Mouse (Mus musculus) spleen, embryonic (tissue): ENCODE measurements around the gene Eif4b.

Source experiments
- CTCF ChIA-PET: fragments of 350-600 bp; sonication (Branson Sonifier 250); formaldehyde crosslinking; loops from one replicate; lab custom pipeline; 2022; lab: Charles Lee

The Eif4b gene

GRCm38 (mm10) chr15:102101672-102102541 is 28.3 kb downstream of the Eif4b start:
- CTCF ChIA-PET: no interaction called here

GRCm38 (mm10) chr15:102102548-102103121 is 29.1 kb downstream of the Eif4b start:
- CTCF ChIA-PET: no interaction called here

GRCm38 (mm10) chr15:102103371-102103946 is 29.9 kb downstream of the Eif4b start:
- CTCF ChIA-PET: no interaction called here

- CTCF ChIA-PET: no interaction called here
Measured at GRCm38 (mm10) chr15:102103947-102104555, 30.5 kb downstream of the Eif4b start.

- CTCF ChIA-PET: interaction anchor here (0.6 kb wide), 2 partner anchors 31 to 45 kb away, joined by 4 to 17 read pairs; partner anchors contain the start of genes Soat2 and Spryd3
Measured at GRCm38 (mm10) chr15:102105360-102105759, 31.8 kb downstream of the Eif4b start.

- CTCF ChIA-PET: interaction anchor here (0.6 to 0.9 kb wide), 2 partner anchors 10 to 30 kb away, joined by 9 to 17 read pairs; partner anchors contain the start of gene Spryd3
Measured at GRCm38 (mm10) chr15:102105764-102106730, 32.5 kb downstream of the Eif4b start.

- CTCF ChIA-PET: interaction anchor here (0.6 to 1.2 kb wide), 4 partner anchors 9 to 44 kb away, joined by 3 to 9 read pairs (median 4); partner anchors contain the start of gene Spryd3
Measured at GRCm38 (mm10) chr15:102106754-102107456, 33.3 kb downstream of the Eif4b start.

- CTCF ChIA-PET: interaction anchor here (0.5 to 1.2 kb wide), 7 partner anchors 11 to 444 kb away, joined by 3 to 6 read pairs (median 3); partner anchors contain the start of gene Spryd3
Measured at GRCm38 (mm10) chr15:102107689-102108573, 34.4 kb downstream of the Eif4b start.

GRCm38 (mm10) chr15:102108651-102109525 is 35.3 kb downstream of the Eif4b start:
- CTCF ChIA-PET: interaction anchor here (1.2 kb wide), 1 partner anchor 12 kb away, joined by 3 read pairs; no protein-coding TSS in a partner anchor

- CTCF ChIA-PET: no interaction called here
Measured at GRCm38 (mm10) chr15:102110271-102110670, 36.7 kb downstream of the Eif4b start.

GRCm38 (mm10) chr15:102110701-102111494 is 37.3 kb downstream of the Eif4b start:
- CTCF ChIA-PET: no interaction called here

GRCm38 (mm10) chr15:102111495-102111829 is 37.9 kb downstream of the Eif4b start:
- CTCF ChIA-PET: no interaction called here

GRCm38 (mm10) chr15:102112181-102112580 is 38.6 kb downstream of the Eif4b start:
- CTCF ChIA-PET: no interaction called here

- CTCF ChIA-PET: no interaction called here
Measured at GRCm38 (mm10) chr15:102112827-102113226, 39.3 kb downstream of the Eif4b start.

- CTCF ChIA-PET: no interaction called here
Measured at GRCm38 (mm10) chr15:102113674-102114073, 40.1 kb downstream of the Eif4b start.

- CTCF ChIA-PET: no interaction called here
Measured at GRCm38 (mm10) chr15:102114651-102115260, 41.2 kb downstream of the Eif4b start.
